Mouse (Mus musculus): ENCODE results near the gene Kctd12. TPM values are rescaled to one million over a fixed set of nuclear protein-coding genes. Genes with fewer than 3 reads are reported as not detected.

Kctd12 gene
- polyA plus RNA-seq (2016; fragmentation: Nextera tagmentation; extraction: Ambion mirVana): 5.6 and 6.0 TPM in 2 replicates

DNA sequence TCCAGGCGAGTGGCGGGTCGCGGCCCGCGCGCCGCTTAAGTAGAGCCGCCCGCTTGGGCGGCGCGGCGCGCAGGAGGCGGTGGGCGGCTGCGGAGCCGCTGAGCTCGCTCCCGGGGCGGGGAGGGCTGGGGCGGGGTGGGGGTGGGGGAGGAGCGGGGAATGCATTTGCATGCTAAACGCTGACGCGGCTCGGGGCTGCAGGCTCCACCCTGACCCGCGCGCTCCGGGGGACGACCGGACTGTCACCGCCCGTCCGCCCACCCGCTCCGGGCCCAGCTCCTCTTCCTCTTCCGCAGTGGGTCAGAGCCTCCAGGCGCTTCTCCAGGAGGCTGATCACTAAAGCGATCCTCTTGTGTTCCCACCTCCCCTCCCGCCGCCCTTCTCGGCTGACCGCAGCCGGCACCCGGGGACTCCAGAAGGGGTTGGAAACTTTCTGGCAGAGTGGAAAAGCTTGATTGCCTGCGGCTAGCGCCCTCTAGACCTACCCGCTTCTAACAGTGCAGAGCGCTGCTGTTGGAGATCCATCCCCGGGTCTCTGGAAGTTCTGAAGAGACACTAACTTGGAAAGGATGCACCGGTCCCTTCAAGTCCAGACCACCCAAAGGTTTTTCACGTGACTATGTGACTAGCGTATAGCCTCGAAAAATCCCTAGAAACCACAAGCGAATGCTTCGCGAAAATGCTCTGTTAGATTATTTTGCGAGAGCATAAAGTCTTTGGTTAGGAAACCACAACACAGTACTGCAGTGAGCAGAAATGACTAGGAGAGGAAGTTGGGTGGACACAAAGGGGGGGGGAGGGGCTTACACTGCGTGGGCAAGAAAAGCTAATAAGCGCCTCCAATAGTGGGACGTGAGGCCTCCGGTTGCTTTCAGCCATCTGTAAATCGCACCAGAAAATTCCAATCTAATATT lies at the start of gene Kctd12:
Gene Kctd12 (minus strand): TSS at position 11 of the 914 bp plus-strand sequence.
- 2% methylated on average over 57 of the region's 66 CpGs for WGBS
- Histone ChIP-seq H3K27ac (replicated peaks) (peak within 1 kb of the TSS; percentile 81), H3K4me3 (peak within 1 kb of the TSS; percentile 61), H3K27me3 (ENCODE audit: low read depth, poor library complexity, severe bottlenecking) (peaks cover 33% of the 10 kb centered on the region), H3K36me3 (no peaks in the 10 kb centered on the region), H3K9me3 (replicated peaks) (no peaks in the 10 kb centered on the region), H3K4me1 (peaks cover 30% of the 10 kb centered on the region)
- DNase-seq (ENCODE audit: low spot score): peak; percentile 91

DNA sequence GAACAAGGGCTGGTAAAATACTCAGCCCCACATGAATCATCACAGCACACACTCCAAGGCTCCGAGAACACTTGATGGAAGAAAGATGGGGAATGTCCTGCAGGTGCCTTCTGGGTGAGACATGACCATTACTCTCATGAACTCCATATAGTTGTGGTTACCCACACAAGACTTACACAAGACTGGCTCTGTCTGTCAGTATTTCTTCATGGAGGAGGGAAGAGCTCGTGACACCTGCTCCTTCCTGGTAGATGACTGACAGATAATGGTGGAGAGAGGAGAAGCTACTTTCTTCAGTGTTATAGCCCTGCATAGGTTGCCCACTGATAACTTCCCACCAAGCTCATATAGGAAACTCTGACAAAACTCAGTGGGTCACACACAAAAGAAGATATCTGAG lies 46.8 kb upstream of the Kctd12 start:
- 85% methylated on average over 2 of the region's 2 CpGs for WGBS
- DNase-seq (ENCODE audit: low spot score): no peak
- Histone ChIP-seq H3K36me3 (no peaks in the 10 kb centered on the region), H3K27ac (replicated peaks) (no peak overlapping the region), H3K4me1 (no peaks in the 10 kb centered on the region), H3K9me3 (replicated peaks) (no peaks in the 10 kb centered on the region), H3K27me3 (ENCODE audit: low read depth, poor library complexity, severe bottlenecking) (no peaks in the 10 kb centered on the region), H3K4me3 (no peak overlapping the region)

DNA sequence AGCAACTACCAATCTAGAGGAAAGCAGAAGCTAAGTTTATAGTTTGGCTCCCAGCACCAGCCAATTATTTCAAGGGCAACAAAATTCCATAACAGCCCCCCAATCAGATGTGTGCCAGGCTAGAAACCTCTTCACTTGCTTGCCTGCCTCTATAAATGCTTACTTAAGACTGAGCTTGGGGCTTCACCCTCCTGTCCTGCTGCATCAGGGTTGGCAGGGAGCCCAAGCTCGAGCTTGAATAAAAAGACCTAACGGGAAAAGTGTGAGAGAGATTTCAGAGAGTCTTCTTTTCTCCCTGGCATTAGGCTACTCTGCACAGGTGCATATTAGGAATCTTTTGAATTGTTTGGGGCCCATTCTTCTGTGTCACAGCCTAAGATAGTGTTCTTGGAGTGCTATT lies 37.6 kb upstream of the Kctd12 start:
- Histone ChIP-seq H3K27me3 (ENCODE audit: low read depth, poor library complexity, severe bottlenecking) (no peaks in the 10 kb centered on the region), H3K4me3 (no peak overlapping the region)
- DNase-seq (ENCODE audit: low spot score): no peak

DNA sequence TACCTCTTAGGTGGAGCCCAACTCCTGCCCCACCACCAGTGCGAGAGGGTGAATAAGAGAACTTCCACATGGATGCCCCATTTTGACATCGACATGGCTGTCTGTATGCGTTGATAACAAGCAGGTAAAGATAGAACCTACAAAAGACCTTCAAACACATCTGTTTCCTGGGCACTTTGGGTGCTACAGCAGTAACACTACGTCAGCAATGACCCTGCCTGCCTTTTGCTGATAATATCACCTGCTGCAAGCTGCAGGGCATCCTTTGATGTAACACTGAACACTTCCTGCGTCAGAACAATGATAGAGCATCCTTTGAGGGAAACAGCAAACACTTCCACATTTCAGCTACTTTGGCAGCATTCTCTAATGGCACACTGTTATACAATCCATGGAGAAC lies 34.6 kb upstream of the Kctd12 start:
- Histone ChIP-seq H3K9me3 (replicated peaks) (no peaks in the 10 kb centered on the region), H3K27ac (replicated peaks) (no peak overlapping the region), H3K27me3 (ENCODE audit: low read depth, poor library complexity, severe bottlenecking) (no peaks in the 10 kb centered on the region), H3K4me3 (no peak overlapping the region), H3K36me3 (no peaks in the 10 kb centered on the region), H3K4me1 (no peaks in the 10 kb centered on the region)
- DNase-seq (ENCODE audit: low spot score): no peak
- 74% methylated on average over 5 of the region's 5 CpGs for WGBS

More for the DNA sequence above, 37.6 kb upstream of the Kctd12 start:
- Histone ChIP-seq H3K9me3 (replicated peaks) (no peaks in the 10 kb centered on the region), H3K27ac (replicated peaks) (no peak overlapping the region), H3K36me3 (no peaks in the 10 kb centered on the region), H3K4me1 (no peaks in the 10 kb centered on the region)
- 83% methylated on average over 2 of the region's 2 CpGs for WGBS

DNA sequence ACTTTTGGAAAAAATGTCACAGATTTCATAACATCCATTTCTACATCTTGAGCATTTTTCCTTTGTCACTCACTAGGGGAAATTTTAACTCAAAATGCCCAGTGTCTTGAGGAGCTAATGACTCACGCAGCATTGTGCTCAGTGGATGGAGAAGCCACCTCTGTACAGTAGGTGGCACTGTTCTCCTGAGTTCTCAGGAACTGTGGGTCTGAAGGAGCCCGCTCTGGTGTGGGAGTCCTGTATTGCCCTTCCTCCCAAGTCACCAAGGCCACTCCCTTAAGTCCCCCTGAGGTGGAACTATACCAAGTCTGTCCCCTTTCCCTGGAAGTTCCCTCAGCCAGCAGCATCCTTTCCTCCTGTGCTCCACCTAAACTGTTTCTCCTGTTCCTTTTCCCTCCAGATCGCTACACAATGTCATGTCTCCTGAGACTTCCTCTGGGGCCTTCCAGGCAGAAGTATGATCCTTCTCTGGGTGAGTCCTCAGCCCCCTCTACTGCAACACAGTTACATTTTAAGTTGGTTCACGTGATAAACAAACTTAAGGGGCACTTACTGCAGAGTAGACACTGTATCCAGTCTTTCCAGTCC lies 30.2 kb upstream of the Kctd12 start:
- Histone ChIP-seq H3K4me1 (no peaks in the 10 kb centered on the region), H3K9me3 (replicated peaks) (no peaks in the 10 kb centered on the region), H3K27ac (replicated peaks) (no peak overlapping the region), H3K4me3 (no peak overlapping the region), H3K36me3 (no peaks in the 10 kb centered on the region), H3K27me3 (ENCODE audit: low read depth, poor library complexity, severe bottlenecking) (no peaks in the 10 kb centered on the region)
- 26% methylated on average over 4 of the region's 4 CpGs for WGBS
- peak; percentile 59 for DNase-seq (ENCODE audit: low spot score)

DNA sequence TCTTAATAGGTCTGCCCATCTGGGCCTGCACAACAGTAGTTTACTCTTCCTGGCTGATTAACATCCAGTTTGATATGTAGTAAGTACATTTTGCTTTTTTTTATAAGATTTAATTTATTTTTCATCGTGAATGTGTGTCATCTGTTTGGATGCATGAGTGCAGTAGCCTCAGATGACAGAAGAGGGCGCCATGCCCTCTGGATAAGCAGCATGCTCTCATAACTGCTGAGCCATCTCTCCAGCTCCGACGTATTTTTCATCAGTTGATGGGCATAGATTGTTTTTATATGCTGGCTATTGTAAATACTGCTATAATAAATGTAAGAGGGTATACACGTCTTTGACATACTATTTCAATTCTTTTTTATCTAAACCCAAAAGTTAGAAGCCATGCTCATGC lies 29.3 kb upstream of the Kctd12 start:
- no peak overlapping the region for H3K27ac ChIP-seq (replicated peaks)
- 37% methylated on average over 5 of the region's 5 CpGs for WGBS
- no peak overlapping the region for H3K4me3 ChIP-seq
- no peaks in the 10 kb centered on the region for H3K4me1 ChIP-seq
- H3K36me3 ChIP-seq: no peaks in the 10 kb centered on the region
- H3K27me3 ChIP-seq (ENCODE audit: low read depth, poor library complexity, severe bottlenecking): no peaks in the 10 kb centered on the region
- H3K9me3 ChIP-seq (replicated peaks): no peaks in the 10 kb centered on the region
- DNase-seq (ENCODE audit: low spot score): no peak

DNA sequence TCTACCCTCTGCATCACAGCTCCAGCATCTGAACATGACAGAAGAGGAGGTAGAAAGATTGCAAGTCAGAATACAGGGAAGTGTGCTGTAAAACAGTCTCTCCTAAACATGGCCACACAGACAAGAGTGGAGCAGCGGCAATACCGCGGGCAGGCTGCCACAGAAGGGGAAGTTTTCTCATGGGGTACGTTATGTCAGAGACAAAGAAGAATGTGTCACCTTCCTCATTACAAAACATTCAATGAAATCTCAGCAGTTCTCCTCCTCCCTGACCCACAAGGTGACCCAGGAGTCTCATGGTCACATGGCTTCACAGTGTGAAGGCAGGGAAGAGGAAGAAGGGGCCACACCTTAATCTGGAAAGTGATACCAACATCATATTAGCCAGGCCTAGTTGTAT lies 25.3 kb upstream of the Kctd12 start:
- no peaks in the 10 kb centered on the region for H3K9me3 ChIP-seq (replicated peaks)
- DNase-seq (ENCODE audit: low spot score): no peak

DNA sequence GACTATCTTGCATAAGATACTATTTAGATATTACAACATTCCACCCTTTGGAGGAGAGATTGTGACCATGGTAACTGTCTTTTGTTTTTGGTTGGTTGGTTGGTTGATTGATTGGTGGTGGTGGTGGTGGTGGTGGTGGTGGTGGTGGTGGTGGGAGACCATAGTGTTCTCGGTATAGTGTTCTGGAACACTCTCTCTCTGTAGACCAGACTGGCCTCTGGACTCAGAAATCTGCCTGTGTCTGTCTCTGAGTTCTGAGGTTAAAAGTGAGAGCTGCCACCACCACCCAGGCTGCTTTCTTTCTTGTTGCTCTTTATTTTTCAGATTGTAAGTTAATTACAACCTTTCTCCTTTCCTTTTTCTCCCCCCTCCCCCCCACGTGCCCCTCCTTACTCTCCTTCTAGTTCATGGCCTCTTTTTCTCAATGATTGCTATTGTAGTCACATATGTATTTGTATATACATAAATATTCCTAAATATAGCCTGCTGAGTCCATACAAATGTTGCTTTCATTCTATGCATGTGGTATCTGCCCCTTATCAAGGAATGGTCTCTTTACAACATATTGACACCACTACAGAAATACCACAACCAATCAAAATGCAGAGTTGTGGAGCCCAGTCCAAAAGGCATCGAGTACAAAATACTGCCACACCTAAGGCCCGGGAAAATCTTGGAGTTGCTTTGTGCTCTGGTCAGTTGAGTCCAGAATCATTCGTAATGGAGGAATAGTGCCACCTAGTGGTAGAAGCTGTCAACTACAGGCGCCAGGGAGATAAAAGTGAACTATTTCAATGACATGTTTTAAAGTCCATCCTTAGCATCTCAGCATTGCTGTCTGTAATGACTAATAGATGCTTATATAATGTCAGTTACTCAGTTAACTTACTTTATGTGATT lies 12.5 kb upstream of the Kctd12 start:
- Histone ChIP-seq H3K27ac (replicated peaks) (0 out of 2 replicates have a peak overlapping the region, but pooled peaks have one; percentile 6), H3K4me1 (no peaks in the 10 kb centered on the region), H3K36me3 (no peaks in the 10 kb centered on the region), H3K4me3 (no peak overlapping the region), H3K9me3 (replicated peaks) (no peaks in the 10 kb centered on the region), H3K27me3 (ENCODE audit: low read depth, poor library complexity, severe bottlenecking) (no peaks in the 10 kb centered on the region; the same call in 1 of the 2 replicates)
- WGBS: 24% methylated on average over 6 of the region's 6 CpGs
- peak; percentile 77 for DNase-seq (ENCODE audit: low spot score)

More for the DNA sequence above, 25.3 kb upstream of the Kctd12 start:
- Histone ChIP-seq H3K4me1 (no peaks in the 10 kb centered on the region), H3K27ac (replicated peaks) (no peak overlapping the region), H3K4me3 (no peak overlapping the region), H3K36me3 (no peaks in the 10 kb centered on the region), H3K27me3 (ENCODE audit: low read depth, poor library complexity, severe bottlenecking) (no peaks in the 10 kb centered on the region)
- WGBS: 86% methylated on average over 4 of the region's 4 CpGs

DNA sequence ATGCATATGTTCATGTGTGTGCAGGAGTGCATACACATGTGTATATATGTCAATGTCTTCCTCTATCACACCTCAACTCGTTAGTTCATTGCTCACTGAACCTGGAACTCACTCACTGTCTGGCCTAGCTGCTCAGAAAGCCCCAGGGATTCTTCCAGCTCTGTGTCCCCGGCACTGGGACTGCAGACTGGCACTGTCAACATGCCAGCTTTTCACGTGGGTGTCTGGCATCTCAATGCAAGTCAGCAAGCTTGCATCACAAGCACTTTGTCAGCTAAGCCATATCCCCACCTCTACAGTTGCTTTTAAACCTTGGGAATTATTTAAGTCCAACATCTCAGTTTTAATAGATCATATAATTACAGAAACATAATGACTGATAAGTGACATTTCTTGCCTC lies 8.3 kb upstream of the Kctd12 start:
- H3K4me1 ChIP-seq: no peaks in the 10 kb centered on the region
- H3K36me3 ChIP-seq: no peaks in the 10 kb centered on the region
- no peak overlapping the region for H3K27ac ChIP-seq (replicated peaks)
- no peaks in the 10 kb centered on the region; the same call in 1 of the 2 replicates for H3K27me3 ChIP-seq (ENCODE audit: low read depth, poor library complexity, severe bottlenecking)
- 68% methylated on average over 3 of the region's 3 CpGs for WGBS
- DNase-seq (ENCODE audit: low spot score): no peak
- H3K4me3 ChIP-seq: no peak overlapping the region
- no peaks in the 10 kb centered on the region for H3K9me3 ChIP-seq (replicated peaks)

DNA sequence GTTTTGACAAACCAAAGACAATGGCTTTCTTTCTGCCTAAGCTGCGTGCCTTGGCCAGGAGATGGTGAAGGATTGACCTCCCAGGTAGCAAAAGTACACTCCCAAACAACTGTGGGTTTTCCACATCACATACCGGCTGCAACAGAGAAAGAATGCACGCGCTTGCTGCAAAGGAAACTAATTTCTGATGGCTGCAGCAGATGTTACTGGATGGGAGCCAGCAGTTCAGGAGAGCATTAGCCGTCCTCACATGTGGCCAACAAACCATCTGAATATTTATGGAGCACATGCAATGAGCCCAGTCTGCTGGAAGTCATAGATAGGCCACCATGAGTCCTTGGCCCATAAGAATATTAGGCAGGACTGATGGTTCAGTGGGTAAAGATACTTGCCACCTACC lies 7.4 kb upstream of the Kctd12 start:
- Histone ChIP-seq H3K9me3 (replicated peaks) (no peaks in the 10 kb centered on the region), H3K4me3 (no peak overlapping the region), H3K27me3 (ENCODE audit: low read depth, poor library complexity, severe bottlenecking) (peaks cover under 1% of the 10 kb centered on the region), H3K4me1 (no peaks in the 10 kb centered on the region), H3K36me3 (no peaks in the 10 kb centered on the region), H3K27ac (replicated peaks) (no peak overlapping the region)
- DNase-seq (ENCODE audit: low spot score): no peak
- WGBS: 86% methylated on average over 5 of the region's 5 CpGs

DNA sequence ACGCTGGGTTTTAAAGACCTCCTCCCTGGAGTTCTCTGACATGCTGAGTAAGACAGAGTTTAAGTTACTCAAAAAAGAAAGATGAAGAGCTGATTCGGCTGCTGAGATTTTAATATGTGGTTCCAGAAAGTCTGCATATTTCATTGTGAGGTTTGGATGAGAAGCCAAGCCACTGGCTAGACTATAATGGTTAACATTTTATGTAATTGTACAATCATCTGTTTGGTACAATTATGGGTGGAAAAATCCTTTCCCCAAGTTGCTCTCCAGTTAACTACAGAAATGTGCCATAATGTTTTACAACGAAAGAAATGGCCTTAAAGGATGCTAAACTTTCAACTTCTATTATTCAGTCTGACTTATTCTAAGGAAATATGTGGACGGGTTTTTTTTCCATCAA lies 6.8 kb upstream of the Kctd12 start:
- no peak for DNase-seq (ENCODE audit: low spot score)
- no peaks in the 10 kb centered on the region for H3K36me3 ChIP-seq
- H3K4me1 ChIP-seq: no peaks in the 10 kb centered on the region
- H3K27me3 ChIP-seq (ENCODE audit: low read depth, poor library complexity, severe bottlenecking): peaks cover 6% of the 10 kb centered on the region
- H3K4me3 ChIP-seq: no peak overlapping the region
- H3K9me3 ChIP-seq (replicated peaks): no peaks in the 10 kb centered on the region
- no peak overlapping the region for H3K27ac ChIP-seq (replicated peaks)
- 91% methylated on average over 4 of the region's 4 CpGs for WGBS

DNA sequence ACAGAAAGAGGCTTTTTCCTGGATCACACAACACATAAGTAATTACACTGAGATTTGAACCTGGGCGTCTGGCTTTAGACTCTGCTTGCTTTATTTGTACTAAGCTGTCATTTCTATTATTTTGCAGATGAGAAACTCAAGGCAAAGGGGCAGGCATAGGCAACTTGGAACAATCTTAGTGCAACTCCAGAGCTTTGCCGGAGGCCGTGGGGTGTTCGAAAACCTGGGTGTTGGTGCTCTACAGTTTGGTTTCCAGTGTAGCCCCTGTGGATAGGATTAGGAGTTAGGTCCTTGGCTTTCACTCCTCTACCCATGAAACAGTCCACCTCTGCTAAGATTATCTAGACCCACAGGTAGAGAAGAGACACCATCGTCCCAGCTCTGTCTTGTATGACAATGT lies 5.2 kb upstream of the Kctd12 start:
- Histone ChIP-seq H3K27me3 (ENCODE audit: low read depth, poor library complexity, severe bottlenecking) (peaks cover 13% of the 10 kb centered on the region), H3K9me3 (replicated peaks) (no peaks in the 10 kb centered on the region), H3K27ac (replicated peaks) (no peak overlapping the region), H3K36me3 (no peaks in the 10 kb centered on the region), H3K4me1 (peaks cover 9% of the 10 kb centered on the region), H3K4me3 (no peak overlapping the region)
- no peak for DNase-seq (ENCODE audit: low spot score)
- WGBS: 90% methylated on average over 5 of the region's 5 CpGs
